Mouse (Mus musculus) natural killer cell, adult 2 months (primary cell): ENCODE measurements around the gene Prss23.

Experiments used
- DNase-seq, 2 experiments: peaks; one replicate each; pipeline ENCODE4 v3.0.0; 2022; ENCODE audit warnings: low spot score in 2 of 2

Prss23 gene

GRCm38 (mm10) chr7:89526731-89527429, at the start of gene Prss23:
Prss23 (minus strand) TSS chr7:89527187.
- no peak for DNase-seq

- no peak for DNase-seq
Observed at GRCm38 (mm10) chr7:89576127-89576526, 49.1 kb upstream of the Prss23 start.

GRCm38 (mm10) chr7:89564569-89564968, 37.6 kb upstream of the Prss23 start:
- DNase-seq = no peak

GRCm38 (mm10) chr7:89563501-89563900, 36.5 kb upstream of the Prss23 start:
- DNase-seq = no peak

GRCm38 (mm10) chr7:89562140-89562539, 35.2 kb upstream of the Prss23 start:
- DNase-seq = no peak

GRCm38 (mm10) chr7:89560939-89561338, 34.0 kb upstream of the Prss23 start:
- no peak for DNase-seq

GRCm38 (mm10) chr7:89559633-89560032, 32.6 kb upstream of the Prss23 start:
- DNase-seq = no peak

GRCm38 (mm10) chr7:89559105-89559504, 32.1 kb upstream of the Prss23 start:
- DNase-seq = no peak

- no peak for DNase-seq
Observed at GRCm38 (mm10) chr7:89558446-89559039, 31.6 kb upstream of the Prss23 start.

GRCm38 (mm10) chr7:89557056-89557455, 30.1 kb upstream of the Prss23 start:
- no peak for DNase-seq

GRCm38 (mm10) chr7:89556652-89557051, 29.7 kb upstream of the Prss23 start:
- DNase-seq = no peak

GRCm38 (mm10) chr7:89555170-89555569, 28.2 kb upstream of the Prss23 start:
- no peak for DNase-seq

GRCm38 (mm10) chr7:89554068-89554467, 27.1 kb upstream of the Prss23 start:
- no peak for DNase-seq

GRCm38 (mm10) chr7:89540976-89541375, 14.0 kb upstream of the Prss23 start:
- DNase-seq = no peak

- DNase-seq = no peak
Observed at GRCm38 (mm10) chr7:89539391-89539790, 12.4 kb upstream of the Prss23 start.

GRCm38 (mm10) chr7:89527430-89527856, 456 bp upstream of the Prss23 start:
- DNase-seq = no peak

- no peak for DNase-seq
Observed at GRCm38 (mm10) chr7:89523816-89524215, 3.2 kb downstream of the Prss23 start.

GRCm38 (mm10) chr7:89522170-89522569, 4.8 kb downstream of the Prss23 start:
- no peak for DNase-seq

- no peak for DNase-seq
Observed at GRCm38 (mm10) chr7:89517460-89518390, 9.3 kb downstream of the Prss23 start.

GRCm38 (mm10) chr7:89516551-89517459, 10.2 kb downstream of the Prss23 start:
- no peak for DNase-seq

- DNase-seq = no peak
Observed at GRCm38 (mm10) chr7:89511921-89512514, 15.0 kb downstream of the Prss23 start.
